Mouse (Mus musculus) intestine, embryonic 16.5 days (tissue): Measurements from ENCODE around the gene Gsg1l. TPM values are rescaled to one million over a fixed set of nuclear protein-coding genes. Genes with fewer than 3 reads are reported as not detected.
A peak's percentile ranks its signal among the peaks of the same experiment; 100 is the strongest.

ENCODE experiments used
- ATAC-seq: fragments of 200-750 bp; cut with Nextera tagmentation; 2 replicates; pipeline ENCODE4 v1.8.0; 2017; ENCODE audit warnings: moderate TSS enrichment, moderate library complexity
- H3K27ac ChIP-seq: fragments of 300-500 bp; sonication (generic); 2 replicates; pipeline ENCODE4 v1.5.1; 2014; ENCODE audit warnings: mild to moderate bottlenecking, low read length
- H3K27me3 ChIP-seq: fragments of 300-500 bp; sonication (generic); replicated peaks from 2 replicates; pipeline ENCODE4 v1.6.1; 2014; ENCODE audit warnings: low read length, control low read depth, mixed read lengths; ENCODE audit not compliant: control insufficient read depth, insufficient read depth
- H3K36me3 ChIP-seq: fragments of 300-500 bp; sonication (generic); 2 replicates; pipeline ENCODE4 v1.6.1; 2014; ENCODE audit warnings: low read length, control low read depth; ENCODE audit not compliant: control insufficient read depth, insufficient read depth
- H3K4me1 ChIP-seq: fragments of 300-500 bp; sonication (generic); 2 replicates; pipeline ENCODE4 v1.6.1; 2014; ENCODE audit warnings: low read length, control low read depth, mixed read lengths; ENCODE audit not compliant: control insufficient read depth, insufficient read depth
- H3K4me2 ChIP-seq: fragments of 300-500 bp; sonication (generic); 2 replicates; pipeline ENCODE4 v1.6.1; 2014; ENCODE audit warnings: low read depth, low read length, control low read depth
- H3K4me3 ChIP-seq: fragments of 300-500 bp; sonication (generic); 2 replicates; pipeline ENCODE4 v1.5.1; 2014; ENCODE audit warnings: mild to moderate bottlenecking, low read length
- H3K9ac ChIP-seq: fragments of 300-500 bp; sonication (generic); 2 replicates; pipeline ENCODE4 v1.6.1; 2014; ENCODE audit warnings: low read depth, low read length
- H3K9me3 ChIP-seq: fragments of 300-500 bp; sonication (generic); 2 replicates; pipeline ENCODE4 v1.6.1; 2016; ENCODE audit warnings: low read length, control low read depth; ENCODE audit not compliant: control insufficient read depth
- WGBS: fragments of 180-500 bp; shearing (Covaris S2); extraction: QIAGEN DNeasy Blood & Tissue Kit; methylation state at CpG from one replicate; pipeline ENCODE4 v1.1.7; 2014; 5-methylcytosine and 5-hydroxymethylcytosine counted together
- polyA plus RNA-seq: library from polyadenylated mRNA; unstranded; fragments of >200 nt; fragmentation: Nextera tagmentation; extraction: Ambion mirVana; gene quantifications from 2 replicates; pipeline ENCODE4 v1.2.1, GENCODE M21; 2015

Gsg1l gene
- polyA plus RNA-seq, 1 experiment from 2014 or later, result 0.48 TPM

DNA sequence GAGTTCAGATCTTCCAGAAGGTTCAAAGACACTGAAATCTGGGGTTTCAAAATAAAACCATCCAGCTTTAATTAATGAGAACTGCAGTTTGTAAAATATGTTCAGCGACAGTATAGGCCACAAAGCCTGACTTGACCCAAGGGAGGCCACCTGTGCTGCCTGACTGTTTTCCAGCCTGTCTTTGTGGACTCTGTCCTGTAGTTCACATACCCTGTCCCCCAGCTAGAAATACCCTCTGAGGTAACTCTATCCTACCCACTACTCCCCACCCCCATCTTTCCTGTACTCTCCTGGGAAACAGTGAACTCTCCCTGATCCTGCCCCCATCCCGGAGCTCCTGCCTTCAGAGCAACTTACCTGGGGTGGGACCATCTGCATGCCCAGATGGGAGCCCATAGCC lies 199.0 kb downstream of the Gsg1l start:
- WGBS, result 83% methylated on average over 2 of the region's 2 CpGs
- no peak overlapping the region for H3K27ac ChIP-seq
- H3K4me2 ChIP-seq, result no peak overlapping the region
- H3K36me3 ChIP-seq, result no peaks in the 10 kb centered on the region
- H3K4me3 ChIP-seq, result no peak overlapping the region
- no peaks in the 10 kb centered on the region for H3K27me3 ChIP-seq
- no peak overlapping the region for H3K9ac ChIP-seq
- no peaks in the 10 kb centered on the region for H3K4me1 ChIP-seq
- ATAC-seq, result no peak
- no peaks in the 10 kb centered on the region for H3K9me3 ChIP-seq

DNA sequence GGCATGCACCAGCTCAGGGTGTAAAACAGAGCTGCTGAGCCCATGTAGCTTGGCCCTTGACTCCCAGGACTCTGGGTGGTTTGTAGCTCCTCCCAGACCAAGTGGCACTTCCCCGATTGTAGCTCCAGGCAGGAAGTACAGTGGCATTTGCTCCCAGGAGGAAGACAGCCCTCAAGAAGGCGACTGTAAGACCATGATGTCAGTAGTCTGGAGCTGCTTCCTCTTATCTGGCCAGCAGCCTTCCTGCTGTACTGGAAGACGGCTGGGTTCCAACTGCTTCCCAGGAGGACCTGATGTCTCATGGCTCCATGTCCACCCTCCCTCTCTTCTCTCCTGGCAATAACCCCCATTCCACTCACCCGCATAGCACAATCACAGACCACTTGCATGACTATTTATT lies 204.2 kb downstream of the Gsg1l start:
- no peak overlapping the region for H3K27ac ChIP-seq
- no peaks in the 10 kb centered on the region for H3K36me3 ChIP-seq
- H3K9ac ChIP-seq, result no peak overlapping the region
- no peaks in the 10 kb centered on the region; the same call in 1 of the 2 replicates for H3K4me1 ChIP-seq
- H3K4me2 ChIP-seq, result no peak overlapping the region
- WGBS, result 57% methylated on average over 4 of the region's 4 CpGs
- H3K9me3 ChIP-seq, result no peaks in the 10 kb centered on the region
- no peaks in the 10 kb centered on the region for H3K27me3 ChIP-seq
- H3K4me3 ChIP-seq, result no peak overlapping the region
- ATAC-seq, result no peak

DNA sequence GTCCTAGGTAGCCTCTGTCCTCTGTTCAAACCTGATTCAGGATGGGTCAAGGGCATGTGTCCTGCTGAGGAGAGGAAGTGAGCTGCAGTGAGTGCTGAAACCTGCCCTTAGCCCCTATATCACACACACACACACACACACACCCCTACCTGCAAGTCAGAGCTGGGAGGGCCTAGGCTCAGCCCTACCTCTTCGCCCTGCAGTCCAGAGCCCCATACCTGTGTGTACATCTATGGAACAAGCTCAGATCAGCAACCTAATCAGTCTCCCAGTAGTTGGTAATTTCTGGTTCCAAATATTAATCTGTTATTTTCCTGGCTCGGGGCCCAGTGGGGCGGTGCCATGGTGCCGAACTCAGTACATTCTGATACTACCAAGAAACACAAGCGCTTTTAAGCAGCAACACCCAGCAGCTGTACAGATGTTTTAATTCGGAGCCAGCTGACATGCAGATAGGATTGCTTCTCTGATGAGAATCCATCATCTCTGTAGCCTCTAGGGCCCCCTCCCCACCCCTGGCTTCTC lies 208.2 kb downstream of the Gsg1l start:
- Histone ChIP-seq H3K9ac (no peak overlapping the region), H3K27me3 (no peaks in the 10 kb centered on the region), H3K4me2 (no peak overlapping the region), H3K27ac (no peak overlapping the region), H3K9me3 (no peaks in the 10 kb centered on the region), H3K4me1 (no peaks in the 10 kb centered on the region; the same call in 1 of the 2 replicates), H3K36me3 (no peaks in the 10 kb centered on the region), H3K4me3 (no peak overlapping the region)
- no peak for ATAC-seq
- 64% methylated on average over 6 of the region's 6 CpGs for WGBS

DNA sequence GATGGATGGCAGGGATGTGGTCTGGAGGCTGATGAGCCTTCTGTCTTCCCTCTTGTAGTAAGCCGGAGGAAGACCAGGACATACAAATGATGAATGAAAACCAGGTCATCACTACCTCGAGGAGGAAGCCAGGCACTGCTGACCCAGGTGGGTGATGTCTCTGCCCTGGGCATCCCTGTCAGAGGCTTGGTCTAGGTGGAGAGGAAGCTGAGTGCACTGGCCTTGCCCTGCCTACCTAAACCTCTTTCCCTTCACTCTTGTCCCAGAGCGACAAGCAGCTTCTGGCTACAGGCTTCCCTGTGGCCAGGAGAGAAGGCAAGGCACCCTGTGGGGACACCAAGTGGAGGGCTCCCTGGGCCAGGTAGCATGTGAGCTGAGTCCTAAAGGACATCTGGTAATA lies 209.3 kb downstream of the Gsg1l start:
- no peak overlapping the region for H3K9ac ChIP-seq
- no peak overlapping the region for H3K4me3 ChIP-seq
- H3K27me3 ChIP-seq, result no peaks in the 10 kb centered on the region
- 74% methylated on average over 3 of the region's 3 CpGs for WGBS
- H3K9me3 ChIP-seq, result no peaks in the 10 kb centered on the region
- H3K36me3 ChIP-seq, result no peaks in the 10 kb centered on the region
- no peak overlapping the region for H3K4me2 ChIP-seq
- ATAC-seq, result no peak
- H3K4me1 ChIP-seq, result no peaks in the 10 kb centered on the region; the same call in 1 of the 2 replicates
- no peak overlapping the region for H3K27ac ChIP-seq

DNA sequence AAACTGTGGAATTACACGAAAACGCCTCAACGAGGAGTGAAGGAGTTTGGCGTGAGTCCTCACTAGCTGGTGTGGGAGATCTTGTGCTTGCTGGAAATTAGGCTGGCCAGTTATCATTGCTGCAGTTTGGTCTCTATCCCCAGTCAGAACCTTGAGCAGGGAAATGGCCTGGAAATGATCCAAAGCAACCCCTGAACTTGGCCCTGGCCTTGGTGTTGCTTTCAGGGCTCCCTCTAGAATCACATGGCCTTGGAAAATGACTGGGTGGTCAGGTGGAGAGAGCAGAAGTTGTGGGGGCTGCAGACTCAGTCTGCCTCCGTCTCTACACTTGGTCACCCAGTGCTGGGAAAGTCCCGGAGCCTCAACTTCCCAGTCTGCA lies 210.0 kb downstream of the Gsg1l start:
- Histone ChIP-seq H3K4me1 (no peaks in the 10 kb centered on the region; the same call in 1 of the 2 replicates), H3K4me2 (no peak overlapping the region), H3K9me3 (no peaks in the 10 kb centered on the region), H3K9ac (no peak overlapping the region), H3K27ac (no peak overlapping the region), H3K4me3 (no peak overlapping the region), H3K36me3 (no peaks in the 10 kb centered on the region), H3K27me3 (no peaks in the 10 kb centered on the region)
- 66% methylated on average over 6 of the region's 6 CpGs for WGBS
- no peak for ATAC-seq

DNA sequence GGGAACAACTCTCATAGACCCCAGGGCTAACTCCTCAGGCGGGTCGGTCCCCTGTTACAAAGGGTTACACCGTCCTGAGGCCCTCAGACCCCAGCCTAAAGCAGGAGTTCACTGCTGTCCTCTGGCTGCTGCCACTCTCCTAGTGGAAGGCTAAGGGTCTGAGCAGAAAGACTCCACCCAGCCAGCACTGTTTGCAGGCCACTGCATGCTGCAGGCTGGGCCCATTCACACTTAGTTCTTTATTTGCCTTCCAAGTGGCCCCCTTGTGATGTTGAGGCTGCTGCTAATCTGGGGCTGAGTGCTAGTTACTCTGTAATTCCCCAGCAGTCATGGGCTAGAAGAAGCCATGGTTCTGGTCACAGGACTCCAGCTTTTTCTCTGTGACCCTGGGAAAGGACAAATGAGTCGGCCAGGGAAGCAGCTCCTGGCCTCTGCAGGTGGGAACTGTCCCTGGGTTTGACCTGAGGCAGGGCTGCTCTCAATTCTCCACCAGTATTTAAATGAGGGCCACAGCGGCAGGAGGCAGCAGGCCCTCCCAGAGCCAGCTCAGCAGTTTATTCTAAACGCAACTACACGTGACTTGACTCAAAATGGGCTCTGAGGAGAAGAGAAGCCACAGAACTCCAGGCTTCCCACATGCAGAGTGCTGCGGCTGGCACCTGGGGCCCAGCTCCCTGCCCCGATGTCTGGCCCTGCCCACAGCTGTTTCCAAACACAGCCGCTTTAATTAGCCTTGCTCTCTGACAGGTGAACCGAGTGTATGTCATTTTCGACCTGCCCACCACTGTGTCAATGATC lies 210.6 kb downstream of the Gsg1l start:
- no peak overlapping the region for H3K27ac ChIP-seq
- 37% methylated on average over 12 of the region's 12 CpGs for WGBS
- no peaks in the 10 kb centered on the region; the same call in 1 of the 2 replicates for H3K4me1 ChIP-seq
- ATAC-seq, result 0 out of 2 replicates have a peak, but pooled peaks have one; percentile 12
- H3K4me2 ChIP-seq, result no peak overlapping the region
- H3K9ac ChIP-seq, result 0 out of 2 replicates have a peak overlapping the region, but pooled peaks have one; percentile 4
- no peaks in the 10 kb centered on the region for H3K27me3 ChIP-seq
- H3K9me3 ChIP-seq, result no peaks in the 10 kb centered on the region
- no peak overlapping the region for H3K4me3 ChIP-seq
- H3K36me3 ChIP-seq, result no peaks in the 10 kb centered on the region

DNA sequence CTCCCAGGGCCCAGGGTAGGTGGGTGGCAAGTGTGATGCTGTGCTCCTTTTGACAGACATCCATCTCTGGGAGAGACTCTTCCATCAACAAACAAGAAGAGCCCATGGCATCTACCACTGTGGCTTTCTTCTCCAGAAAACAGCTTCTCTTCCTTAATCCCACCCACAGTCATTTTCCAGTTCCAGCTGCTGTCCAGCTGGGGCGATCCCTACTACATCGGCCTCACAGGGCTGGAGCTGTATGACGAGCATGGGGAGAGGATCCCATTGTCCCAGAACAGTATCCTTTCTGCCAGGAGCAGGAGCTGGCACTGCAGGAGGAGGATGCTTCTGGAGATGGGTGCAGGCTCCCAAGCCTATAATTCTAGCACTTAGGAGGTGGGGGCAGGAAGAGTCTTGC lies 213.6 kb downstream of the Gsg1l start:
- no peaks in the 10 kb centered on the region for H3K27me3 ChIP-seq
- H3K9me3 ChIP-seq, result no peaks in the 10 kb centered on the region
- 83% methylated on average over 3 of the region's 3 CpGs for WGBS
- H3K4me2 ChIP-seq, result no peak overlapping the region
- H3K4me3 ChIP-seq, result no peak overlapping the region
- ATAC-seq, result no peak
- H3K9ac ChIP-seq, result no peak overlapping the region
- H3K27ac ChIP-seq, result no peak overlapping the region
- no peaks in the 10 kb centered on the region for H3K36me3 ChIP-seq
- peaks cover 10% of the 10 kb centered on the region; the same call in 1 of the 2 replicates for H3K4me1 ChIP-seq

DNA sequence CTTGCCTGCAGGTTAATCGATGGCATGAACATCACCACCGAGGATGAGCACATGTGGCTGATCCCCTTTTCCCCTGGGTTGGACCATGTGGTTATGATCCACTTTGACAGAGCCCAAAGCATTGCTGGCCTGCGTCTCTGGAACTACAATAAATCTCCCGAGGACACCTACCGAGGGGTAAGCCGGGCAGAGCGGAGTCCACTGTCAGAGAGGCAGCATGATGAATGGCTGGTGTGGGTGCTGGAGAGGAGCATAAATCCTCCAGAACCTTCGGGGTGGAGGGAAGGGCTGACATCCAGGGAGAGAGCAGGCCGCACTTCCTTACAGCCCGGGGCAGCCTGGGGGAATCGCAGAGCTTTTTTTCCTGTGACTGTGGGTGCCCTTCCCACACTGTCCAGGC lies 217.0 kb downstream of the Gsg1l start:
- no peak overlapping the region for H3K4me3 ChIP-seq
- no peak overlapping the region for H3K27ac ChIP-seq
- WGBS, result 45% methylated on average over 11 of the region's 11 CpGs
- no peak overlapping the region for H3K4me2 ChIP-seq
- no peaks in the 10 kb centered on the region for H3K9me3 ChIP-seq
- no peak for ATAC-seq
- peaks cover 10% of the 10 kb centered on the region; the same call in 1 of the 2 replicates for H3K4me1 ChIP-seq
- no peaks in the 10 kb centered on the region for H3K36me3 ChIP-seq
- H3K27me3 ChIP-seq, result no peaks in the 10 kb centered on the region
- no peak overlapping the region for H3K9ac ChIP-seq

DNA sequence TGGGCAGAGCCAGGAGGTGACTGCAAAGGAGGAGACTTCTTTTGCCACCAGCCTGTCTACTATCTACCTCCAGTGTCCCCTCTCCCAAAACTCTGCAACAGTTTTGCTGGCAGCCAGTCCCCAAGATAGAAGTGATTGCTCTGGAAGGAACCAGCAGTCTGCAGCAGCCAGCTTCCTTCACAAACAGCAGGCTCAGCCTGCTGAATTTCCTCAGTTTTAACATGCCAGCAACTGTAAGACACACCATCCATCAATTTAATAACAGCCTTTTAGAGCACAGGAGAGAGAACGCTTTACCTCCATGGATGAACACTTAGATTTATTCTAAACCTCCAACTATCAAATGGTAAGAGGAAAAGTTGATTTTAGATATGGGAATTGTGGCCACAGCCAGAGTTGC lies 218.2 kb downstream of the Gsg1l start:
- no peaks in the 10 kb centered on the region for H3K36me3 ChIP-seq
- peaks cover 10% of the 10 kb centered on the region; the same call in 1 of the 2 replicates for H3K4me1 ChIP-seq
- H3K27ac ChIP-seq, result no peak overlapping the region
- H3K9ac ChIP-seq, result no peak overlapping the region
- no peaks in the 10 kb centered on the region for H3K27me3 ChIP-seq
- H3K4me3 ChIP-seq, result no peak overlapping the region
- no peaks in the 10 kb centered on the region for H3K9me3 ChIP-seq
- ATAC-seq, result no peak; the same call in 1 of the 2 replicates
- no peak overlapping the region for H3K4me2 ChIP-seq
- 48% methylated on average over 1 of the region's 1 CpGs for WGBS
